Mouse (Mus musculus): ENCODE results near the gene Apol8. TPM values are rescaled to one million over a fixed set of nuclear protein-coding genes. Genes with fewer than 3 reads are reported as not detected.
"Not testable (repeated sequence)": the region's sequence is repeated elsewhere in the genome, so short reads cannot be mapped to it uniquely, and the experiment has no call there.

The Apol8 gene
- polyA plus RNA-seq, 1 experiment from 2014 or later, result 9.8 TPM

DNA sequence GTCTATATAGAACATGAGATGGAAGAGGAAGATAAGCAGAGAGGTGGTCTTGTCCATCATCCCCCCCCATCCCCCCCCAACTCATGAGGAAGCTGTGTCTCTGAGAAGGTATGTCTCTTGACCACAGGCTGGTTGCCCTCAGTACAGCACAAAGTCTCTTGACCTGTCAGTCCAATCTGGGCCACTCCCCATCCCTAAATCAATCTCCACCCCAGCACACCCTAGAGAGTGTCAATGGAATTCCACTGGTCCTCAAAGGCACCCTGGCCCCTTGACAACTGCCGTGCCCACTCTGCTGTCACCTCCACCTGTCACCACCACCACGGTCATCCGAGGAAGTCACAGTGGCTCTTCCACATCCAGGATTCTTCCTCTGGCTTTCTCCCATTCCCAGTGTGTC is 8.4 kb downstream of the Apol8 start:
- TF ChIP-seq CTCF (IDR thresholded peaks at IDR 0.05; ENCODE audit: low read depth) (no peak), EP300 (IDR thresholded peaks at IDR 0.05; ENCODE audit: low read depth) (no peak)
- ATAC-seq (no peak), DNase-seq (no peak)
- H3K9ac ChIP-seq (replicated peaks), result no peak overlapping the region
- H3K4me1 ChIP-seq (ENCODE audit: insufficient read depth), result peaks cover 13% of the 10 kb centered on the region
- H3K27ac ChIP-seq (ENCODE audit: low read depth), result no peak overlapping the region
- H3K4me3 ChIP-seq (ENCODE audit: low read depth, low read length), result no peak overlapping the region
- no peak overlapping the region for H3K4me2 ChIP-seq (ENCODE audit: low read depth, low read length)
- no peaks in the 10 kb centered on the region; the same call in 1 of the 2 replicates for H3K9me3 ChIP-seq (ENCODE audit: low read length)
- WGBS (ENCODE audit: insufficient replicate concordance), result 87% methylated on average over 3 of the region's 3 CpGs
- peaks cover 32% of the 10 kb centered on the region for H3K36me3 ChIP-seq (replicated peaks; ENCODE audit: insufficient read depth, low read length)
- H3K27me3 ChIP-seq (ENCODE audit: insufficient read depth, low read length), result no peaks in the 10 kb centered on the region

DNA sequence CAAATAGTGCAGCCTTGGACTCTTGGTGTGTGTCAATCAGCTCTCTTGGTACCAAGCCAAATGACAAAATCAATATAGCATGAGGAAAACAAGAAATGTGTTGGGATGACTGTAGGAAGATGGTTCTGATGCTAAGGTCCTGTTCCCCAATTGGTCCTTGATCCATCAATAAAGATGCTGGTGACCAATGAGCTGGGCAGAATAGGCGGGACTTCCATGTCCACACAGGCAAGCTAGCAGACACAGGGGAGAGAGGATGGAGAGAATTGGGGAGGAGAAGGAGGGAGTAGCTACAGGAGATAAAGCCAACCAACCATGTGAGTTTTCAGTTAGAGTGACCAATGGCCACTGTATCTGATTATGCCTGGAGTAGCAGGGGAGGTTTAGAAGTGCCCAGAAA is 10.5 kb downstream of the Apol8 start:
- peaks cover 26% of the 10 kb centered on the region for H3K36me3 ChIP-seq (replicated peaks; ENCODE audit: insufficient read depth, low read length)

DNA sequence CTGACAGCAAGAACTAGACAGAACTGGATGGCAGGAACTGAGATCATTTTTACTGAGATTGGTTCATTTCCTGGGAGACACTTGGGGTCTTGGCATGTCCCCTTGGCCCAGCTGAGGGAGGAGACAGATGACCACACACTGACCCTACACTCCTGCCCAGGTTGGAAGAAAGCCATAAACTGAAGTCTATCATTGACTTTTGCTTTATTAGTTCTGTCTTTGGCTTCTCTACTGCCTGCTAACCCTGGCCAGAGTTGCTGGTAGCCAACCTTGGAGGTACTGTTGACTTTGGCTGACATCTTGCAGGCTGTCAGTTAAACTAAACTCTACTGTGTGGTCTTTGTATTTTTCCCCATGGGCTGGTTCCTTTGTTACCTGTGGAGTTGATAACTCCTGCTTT is 11.7 kb downstream of the Apol8 start:
- ATAC-seq (no peak), DNase-seq (no peak)
- Histone ChIP-seq H3K27me3 (ENCODE audit: insufficient read depth, low read length) (no peaks in the 10 kb centered on the region), H3K4me3 (ENCODE audit: low read depth, low read length) (no peak overlapping the region), H3K9me3 (ENCODE audit: low read length) (no peaks in the 10 kb centered on the region; the same call in 1 of the 2 replicates), H3K4me2 (ENCODE audit: low read depth, low read length) (no peak overlapping the region), H3K9ac (replicated peaks) (no peak overlapping the region), H3K36me3 (replicated peaks; ENCODE audit: insufficient read depth, low read length) (peaks cover 19% of the 10 kb centered on the region), H3K27ac (ENCODE audit: low read depth) (peak overlapping the region; percentile 83), H3K4me1 (ENCODE audit: insufficient read depth) (peaks cover 6% of the 10 kb centered on the region; the same call in 1 of the 2 replicates)
- TF ChIP-seq CTCF (IDR thresholded peaks at IDR 0.05; ENCODE audit: low read depth), result no peak
- no peak for TF ChIP-seq EP300 (IDR thresholded peaks at IDR 0.05; ENCODE audit: low read depth)

More for the DNA sequence above, 10.5 kb downstream of the Apol8 start:
- peak; percentile 94 for ATAC-seq
- H3K4me1 ChIP-seq (ENCODE audit: insufficient read depth), result peaks cover 6% of the 10 kb centered on the region; the same call in 1 of the 2 replicates
- H3K4me3 ChIP-seq (ENCODE audit: low read depth, low read length), result no peak overlapping the region
- H3K9ac ChIP-seq (replicated peaks), result no peak overlapping the region
- no peak overlapping the region for H3K4me2 ChIP-seq (ENCODE audit: low read depth, low read length)
- no peaks in the 10 kb centered on the region for H3K27me3 ChIP-seq (ENCODE audit: insufficient read depth, low read length)
- 88% methylated on average over 1 of the region's 1 CpGs for WGBS (ENCODE audit: insufficient replicate concordance)
- no peaks in the 10 kb centered on the region; the same call in 1 of the 2 replicates for H3K9me3 ChIP-seq (ENCODE audit: low read length)
- peak overlapping the region; percentile 72 for H3K27ac ChIP-seq (ENCODE audit: low read depth)
- TF ChIP-seq EP300 (IDR thresholded peaks at IDR 0.05; ENCODE audit: low read depth) (peak; percentile 47), CTCF (IDR thresholded peaks at IDR 0.05; ENCODE audit: low read depth) (no peak)
- DNase-seq, result no peak

DNA sequence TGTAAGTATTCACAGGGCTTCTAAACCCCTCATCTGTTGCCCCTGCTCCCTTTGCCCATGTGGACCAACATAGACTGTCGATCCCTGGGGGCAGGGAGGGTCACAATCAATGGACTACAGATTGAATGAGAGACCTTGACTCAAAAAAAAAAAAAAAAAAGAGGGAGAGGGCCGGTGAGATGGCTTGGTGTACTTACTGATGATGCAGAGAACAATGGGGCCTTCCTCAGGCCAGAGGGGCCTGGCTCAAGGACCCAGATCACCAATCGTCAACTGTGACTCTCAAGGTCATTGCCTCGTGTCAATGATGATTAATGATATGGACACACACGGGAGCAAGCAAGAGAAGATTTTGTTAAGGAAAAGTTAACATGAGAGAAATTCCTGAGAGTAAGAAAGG is 12.2 kb downstream of the Apol8 start:
- no peak for TF ChIP-seq EP300 (IDR thresholded peaks at IDR 0.05; ENCODE audit: low read depth)
- no peak for TF ChIP-seq CTCF (IDR thresholded peaks at IDR 0.05; ENCODE audit: low read depth)
- DNase-seq (no peak), ATAC-seq (no peak)
- Histone ChIP-seq H3K4me3 (ENCODE audit: low read depth, low read length) (no peak overlapping the region), H3K27me3 (ENCODE audit: insufficient read depth, low read length) (no peaks in the 10 kb centered on the region), H3K9me3 (ENCODE audit: low read length) (no peaks in the 10 kb centered on the region; the same call in 1 of the 2 replicates), H3K4me1 (ENCODE audit: insufficient read depth) (peaks cover 6% of the 10 kb centered on the region; the same call in 1 of the 2 replicates), H3K9ac (replicated peaks) (no peak overlapping the region), H3K36me3 (replicated peaks; ENCODE audit: insufficient read depth, low read length) (peaks cover 14% of the 10 kb centered on the region), H3K27ac (ENCODE audit: low read depth) (peak overlapping the region; percentile 83), H3K4me2 (ENCODE audit: low read depth, low read length) (no peak overlapping the region)
- WGBS (ENCODE audit: insufficient replicate concordance), result 52% methylated on average over 5 of the region's 5 CpGs

DNA sequence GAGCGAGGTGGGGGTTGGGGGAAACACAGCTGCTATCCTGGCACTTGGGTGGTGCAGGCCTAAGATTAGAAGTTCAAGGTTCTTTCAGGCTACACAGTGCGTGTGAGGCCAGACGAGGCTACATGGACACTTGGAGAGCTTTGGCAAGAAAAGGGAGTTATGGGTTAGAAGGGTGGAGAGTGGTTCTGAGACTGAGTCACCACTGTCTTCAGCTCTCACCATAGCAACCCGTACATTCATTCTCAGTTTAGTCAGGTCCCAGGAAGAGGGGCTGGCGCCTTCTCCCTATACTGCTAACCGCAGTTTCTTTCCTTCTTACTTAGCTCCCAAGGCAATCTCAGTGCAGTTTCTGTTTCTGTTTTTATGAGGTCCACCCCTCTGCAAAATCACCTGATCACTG is 15.2 kb downstream of the Apol8 start:
- ATAC-seq; H3K4me2 ChIP-seq (ENCODE audit: low read depth, low read length); H3K9me3 ChIP-seq (ENCODE audit: low read length); H3K9ac ChIP-seq (replicated peaks); H3K27ac ChIP-seq (ENCODE audit: low read depth); H3K4me1 ChIP-seq (ENCODE audit: insufficient read depth); DNase-seq; H3K4me3 ChIP-seq (ENCODE audit: low read depth, low read length); H3K27me3 ChIP-seq (ENCODE audit: insufficient read depth, low read length); H3K36me3 ChIP-seq (replicated peaks; ENCODE audit: insufficient read depth, low read length): not testable (repeated sequence)
- WGBS (ENCODE audit: insufficient replicate concordance), result 81% methylated on average over 6 of the region's 6 CpGs

DNA sequence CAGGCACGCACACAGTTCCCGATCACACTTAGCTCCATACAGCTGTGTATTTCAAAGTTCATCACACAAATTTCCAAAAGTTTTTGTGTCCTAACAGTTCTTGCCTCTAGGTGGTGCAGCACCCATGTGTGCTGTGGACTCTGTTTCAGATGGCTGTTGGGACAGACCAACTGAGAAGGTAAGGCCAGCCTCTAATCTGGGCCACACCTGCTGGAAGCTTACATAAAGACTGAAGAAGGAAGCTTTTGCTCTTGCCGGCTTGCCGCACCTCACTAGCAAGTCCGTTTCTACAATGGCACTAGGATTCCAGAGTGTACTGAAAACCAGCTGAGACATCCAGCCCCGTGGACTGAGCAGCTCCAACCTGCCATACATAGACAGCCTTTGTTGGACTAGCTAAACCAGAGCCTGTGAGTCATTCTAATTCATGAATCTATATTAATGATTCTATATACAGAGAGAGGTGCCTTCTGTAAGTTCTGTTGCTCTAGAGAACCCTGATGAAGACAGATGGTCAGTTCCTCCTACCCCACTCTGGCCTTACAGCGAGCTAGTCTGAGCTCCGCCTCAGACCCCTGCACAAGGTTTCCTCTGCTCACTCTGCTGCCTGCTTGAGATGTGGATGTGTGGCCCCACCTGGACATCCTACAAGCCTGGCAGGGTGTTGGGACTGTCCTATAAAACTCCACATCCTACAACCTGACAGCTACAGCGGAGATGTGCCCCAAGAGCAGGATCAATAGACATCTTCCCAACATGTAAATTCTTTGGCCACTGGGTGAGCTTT is 16.1 kb downstream of the Apol8 start:
- Histone ChIP-seq H3K4me3 (ENCODE audit: low read depth, low read length) (no peak overlapping the region), H3K36me3 (replicated peaks; ENCODE audit: insufficient read depth, low read length) (no peaks in the 10 kb centered on the region), H3K9ac (replicated peaks) (no peak overlapping the region), H3K27me3 (ENCODE audit: insufficient read depth, low read length) (no peaks in the 10 kb centered on the region), H3K27ac (ENCODE audit: low read depth) (no peak overlapping the region), H3K4me2 (ENCODE audit: low read depth, low read length) (no peak overlapping the region), H3K9me3 (ENCODE audit: low read length) (no peaks in the 10 kb centered on the region), H3K4me1 (ENCODE audit: insufficient read depth) (peaks cover 2% of the 10 kb centered on the region; the same call in 1 of the 2 replicates)
- peak; percentile 69 for TF ChIP-seq CTCF (IDR thresholded peaks at IDR 0.05; ENCODE audit: low read depth)
- no peak for TF ChIP-seq EP300 (IDR thresholded peaks at IDR 0.05; ENCODE audit: low read depth)
- ATAC-seq (peak; percentile 68), DNase-seq (no peak)
- WGBS (ENCODE audit: insufficient replicate concordance), result 72% methylated on average over 9 of the region's 9 CpGs

DNA sequence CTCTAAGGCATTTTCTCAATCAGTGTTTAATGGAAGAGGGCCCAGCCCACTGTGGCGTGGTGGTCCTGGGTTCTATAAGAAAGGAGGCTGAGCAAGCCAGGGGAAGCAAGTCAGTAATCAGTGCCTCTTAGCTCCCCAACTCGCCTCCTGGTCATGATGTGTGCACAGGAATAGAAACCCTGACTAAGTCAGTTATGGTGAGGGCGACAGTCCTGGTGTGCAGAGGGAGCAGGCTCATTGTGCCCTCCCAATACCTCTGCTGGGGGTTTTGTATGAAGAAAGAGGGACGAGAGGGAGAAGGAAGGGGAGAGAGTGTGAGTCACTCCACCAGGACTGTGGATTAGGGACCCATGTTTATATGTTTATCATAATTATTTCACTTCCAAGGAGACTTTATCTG is 22.9 kb downstream of the Apol8 start:
- not testable (repeated sequence) for H3K4me1 ChIP-seq (ENCODE audit: insufficient read depth); H3K27me3 ChIP-seq (ENCODE audit: insufficient read depth, low read length); H3K36me3 ChIP-seq (replicated peaks; ENCODE audit: insufficient read depth, low read length); H3K4me3 ChIP-seq (ENCODE audit: low read depth, low read length); H3K4me2 ChIP-seq (ENCODE audit: low read depth, low read length); H3K27ac ChIP-seq (ENCODE audit: low read depth); ATAC-seq; H3K9ac ChIP-seq (replicated peaks); H3K9me3 ChIP-seq (ENCODE audit: low read length); DNase-seq
- 50% methylated on average over 4 of the region's 4 CpGs for WGBS (ENCODE audit: insufficient replicate concordance)

DNA sequence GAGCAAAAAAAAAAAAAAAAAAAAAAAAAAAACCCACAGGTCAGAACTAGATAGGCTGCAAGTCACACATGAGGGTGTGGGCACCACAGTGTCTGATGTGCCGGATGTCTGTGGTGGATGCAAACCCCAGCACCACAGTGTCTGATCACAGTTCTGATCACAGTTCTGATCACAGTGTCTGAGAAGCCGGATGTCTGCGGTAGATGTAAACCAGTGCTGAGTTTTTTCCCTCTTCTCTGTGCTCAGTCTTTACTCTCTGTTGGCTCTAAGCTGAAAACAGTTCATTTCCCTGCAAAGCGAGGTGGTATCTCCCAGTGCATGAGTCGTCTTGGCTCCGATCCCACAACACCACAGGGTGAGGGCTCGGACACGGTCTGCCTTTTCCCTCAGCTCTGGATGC is 23.4 kb downstream of the Apol8 start:
- WGBS (ENCODE audit: insufficient replicate concordance), result 51% methylated on average over 8 of the region's 8 CpGs
- not testable (repeated sequence) for ATAC-seq, DNase-seq

DNA sequence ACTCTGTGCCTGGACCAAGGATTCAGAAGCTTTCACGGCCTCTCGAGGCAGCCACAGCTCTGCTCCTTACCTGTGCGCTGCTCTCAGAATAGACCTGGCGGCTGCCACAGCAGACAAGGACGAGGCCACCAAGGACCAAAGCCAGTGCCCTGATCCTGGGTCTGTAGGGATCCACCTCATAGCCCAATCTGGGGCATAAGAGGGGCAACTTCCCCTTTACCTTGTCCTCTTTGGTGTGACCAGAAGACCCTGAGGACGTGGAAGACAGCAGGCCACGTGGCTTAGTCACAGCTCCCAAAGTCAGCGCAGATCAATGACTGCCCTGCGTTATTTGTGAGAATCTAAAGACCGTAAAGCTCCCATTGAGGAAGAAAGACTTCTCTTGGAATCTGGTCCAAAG is 24.0 kb downstream of the Apol8 start:
- not testable (repeated sequence) for H3K36me3 ChIP-seq (replicated peaks; ENCODE audit: insufficient read depth, low read length); H3K4me1 ChIP-seq (ENCODE audit: insufficient read depth); H3K27me3 ChIP-seq (ENCODE audit: insufficient read depth, low read length); H3K9me3 ChIP-seq (ENCODE audit: low read length); ATAC-seq; H3K9ac ChIP-seq (replicated peaks); H3K27ac ChIP-seq (ENCODE audit: low read depth); DNase-seq; H3K4me2 ChIP-seq (ENCODE audit: low read depth, low read length); H3K4me3 ChIP-seq (ENCODE audit: low read depth, low read length)
- 69% methylated on average over 10 of the region's 10 CpGs for WGBS (ENCODE audit: insufficient replicate concordance)

More for the DNA sequence above, 23.4 kb downstream of the Apol8 start:
- not testable (repeated sequence) for H3K4me3 ChIP-seq (ENCODE audit: low read depth, low read length); H3K36me3 ChIP-seq (replicated peaks; ENCODE audit: insufficient read depth, low read length); H3K9ac ChIP-seq (replicated peaks); H3K4me1 ChIP-seq (ENCODE audit: insufficient read depth); H3K4me2 ChIP-seq (ENCODE audit: low read depth, low read length); H3K27ac ChIP-seq (ENCODE audit: low read depth); H3K27me3 ChIP-seq (ENCODE audit: insufficient read depth, low read length); H3K9me3 ChIP-seq (ENCODE audit: low read length)

Data from liver, postnatal 0 days (tissue).